Mouse (Mus musculus) heart, adult 9 months (tissue): ENCODE data around the gene A430089I19Rik.
"Not testable (repeated sequence)": the region's sequence is repeated elsewhere in the genome, so short reads cannot be mapped to it uniquely, and the experiment has no call there.

Experiments used
- DNase-seq, 2 experiments: peaks; one replicate each; pipeline ENCODE4 v3.0.0; 2022; ENCODE audit warnings: low spot score in 2 of 2

The A430089I19Rik gene

GRCm38 (mm10) chr5:94306696-94307095 is at the start of gene A430089I19Rik:
Gene A430089I19Rik, minus strand, starts transcription at chr5:94306796.
- not testable (repeated sequence) for DNase-seq

DNA sequence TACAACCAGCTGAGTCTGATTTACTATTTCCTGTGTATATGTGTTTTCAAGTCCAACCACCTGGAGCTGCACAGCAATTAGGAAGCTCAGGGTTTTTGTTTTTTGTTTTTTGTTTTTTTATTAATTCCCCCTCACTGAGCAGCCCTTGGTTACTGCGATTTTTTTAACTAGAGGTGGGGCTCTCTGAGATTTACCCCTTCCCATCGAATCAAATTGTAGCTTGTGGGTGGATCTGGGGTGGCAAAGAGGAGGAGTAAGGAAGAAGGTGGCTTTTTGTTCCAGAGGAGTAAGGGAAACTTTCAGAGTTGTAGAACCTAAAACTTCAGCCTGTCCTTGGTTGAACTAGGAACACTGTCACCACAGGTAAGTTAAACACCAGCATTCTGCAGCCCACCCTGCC is 32.9 kb upstream of the A430089I19Rik start, which contains the start of gene AA792892:
Gene AA792892 (plus strand): TSS at position 301 of the 400 bp plus-strand sequence.
- not testable (repeated sequence) for DNase-seq

DNA sequence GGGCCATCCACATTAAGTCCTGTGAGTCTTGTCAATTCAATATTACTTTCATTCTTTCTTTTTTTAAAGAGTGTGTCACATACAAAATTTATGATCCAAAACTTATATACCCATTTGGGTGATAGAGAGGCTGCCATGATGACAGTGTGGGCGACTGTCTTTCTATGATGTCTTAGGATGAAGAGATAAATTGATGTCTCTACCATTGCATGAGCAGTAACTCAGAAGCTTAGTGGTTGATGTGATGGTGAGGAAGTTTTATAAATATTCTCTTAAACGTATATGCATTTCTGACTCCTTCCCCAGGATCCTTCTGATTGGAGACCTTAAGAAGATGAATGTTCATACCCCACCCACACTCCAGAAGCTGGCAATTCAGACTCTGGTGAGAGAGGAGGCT is 7.5 kb upstream of the A430089I19Rik start, which contains the start of gene Gm6502:
Gene Gm6502 (plus strand): TSS at position 301 of the 400 bp plus-strand sequence.
- not testable (repeated sequence) for DNase-seq
